Mouse (Mus musculus) spleen, adult 18-20 months (tissue): ENCODE data around the gene Bank1.

Experiments
- DNase-seq, 2 experiments: peaks; one replicate each; pipeline ENCODE4 v3.0.0; 2022; ENCODE audit warnings: mixed read lengths in 2 of 2

Gene Bank1

DNA sequence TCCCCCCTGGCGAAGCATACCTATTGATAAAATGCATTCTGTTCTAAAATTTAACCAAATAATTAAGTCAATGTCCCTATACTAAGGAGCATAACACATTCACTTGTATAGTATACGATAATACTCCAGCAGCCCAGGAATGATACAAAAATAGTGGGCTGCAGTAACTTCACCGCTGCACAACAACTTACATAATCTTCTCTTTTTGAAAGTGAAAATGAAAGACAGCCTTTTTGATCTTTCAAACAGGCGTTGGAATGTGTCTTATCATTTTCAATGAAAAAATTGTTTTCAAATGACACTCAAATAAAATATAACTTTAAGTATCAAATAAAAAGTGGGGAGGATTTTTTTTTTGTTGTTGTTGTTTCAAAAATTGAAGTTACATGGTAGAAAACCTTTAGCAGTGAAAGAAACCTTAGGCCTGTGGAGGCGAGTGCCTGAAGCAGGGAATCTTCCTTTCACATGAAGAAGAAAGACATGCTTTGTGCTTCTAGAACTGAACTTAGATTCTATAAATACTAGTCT lies 224.8 kb downstream of the Bank1 start:
- no peak for DNase-seq

DNA sequence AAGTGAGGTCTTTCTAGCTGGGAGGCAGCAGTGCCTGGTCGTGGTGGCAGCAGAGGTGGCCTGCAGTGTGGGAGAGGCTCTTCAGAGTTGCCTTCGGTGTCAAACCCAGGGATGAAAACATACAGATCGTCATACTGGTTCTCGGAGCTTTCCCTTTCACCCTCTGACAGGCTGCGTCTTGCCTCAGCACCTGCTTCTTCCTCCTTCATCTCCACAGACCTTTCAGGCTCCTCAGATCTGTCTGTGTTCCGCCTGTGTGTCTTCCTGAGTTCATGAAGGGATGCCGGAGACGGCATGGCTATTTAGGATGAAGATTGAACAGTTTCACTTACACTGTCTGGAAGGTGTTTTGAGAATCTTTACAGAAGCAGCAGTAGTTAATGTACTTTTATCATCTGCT lies 225.6 kb downstream of the Bank1 start:
- no peak for DNase-seq

DNA sequence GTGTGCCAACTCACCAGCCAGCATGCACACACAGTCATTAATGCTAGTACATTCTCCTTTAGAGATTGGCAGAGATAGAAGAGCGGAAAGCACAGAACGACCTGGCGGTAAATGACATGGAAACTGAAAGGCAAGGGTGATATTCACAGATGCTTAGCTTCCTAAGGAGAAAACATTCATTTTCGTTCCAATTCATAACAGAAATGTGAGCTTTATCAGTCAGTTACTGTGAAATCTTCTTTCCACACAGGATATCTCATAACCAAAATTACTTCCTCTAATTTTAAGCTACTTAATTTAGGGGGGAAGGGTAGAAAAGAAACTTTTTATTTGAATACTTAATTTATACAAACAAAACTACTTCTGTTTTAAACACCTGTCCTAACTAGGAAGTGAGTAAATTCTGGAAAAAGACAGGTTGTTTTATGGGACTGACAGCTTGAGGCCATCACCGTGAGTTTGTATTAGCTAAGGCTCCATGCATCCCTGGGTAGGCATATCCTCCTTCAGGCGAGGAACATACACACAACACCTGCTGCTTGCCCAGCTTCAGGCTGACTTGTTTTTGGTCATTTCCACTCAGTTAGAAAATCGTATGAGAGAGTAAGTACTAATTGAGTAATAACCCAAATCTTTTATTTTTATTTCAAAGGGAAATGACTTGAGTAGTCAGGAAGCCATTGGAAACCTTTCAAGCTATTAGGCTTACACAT lies 238.8 kb downstream of the Bank1 start:
- DNase-seq = no peak

DNA sequence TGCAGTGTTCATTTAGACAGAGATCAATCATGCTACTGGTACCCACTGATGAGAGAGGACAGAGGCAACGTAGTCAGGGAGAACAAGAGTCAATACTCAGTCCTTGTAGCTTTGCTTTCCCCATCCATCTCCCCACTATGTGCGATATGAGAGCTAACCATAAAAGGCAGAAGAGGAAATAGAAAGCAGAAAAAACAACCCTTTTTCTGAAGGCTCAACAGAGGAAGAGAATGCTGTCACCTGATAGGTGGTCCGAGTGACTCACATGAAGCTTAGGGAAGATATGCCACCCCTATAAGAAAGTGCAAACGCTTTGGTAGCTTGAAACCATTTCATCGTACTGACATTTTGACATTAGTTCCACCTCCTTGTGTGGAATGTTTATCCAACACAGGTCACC lies 239.4 kb downstream of the Bank1 start:
- no peak for DNase-seq

DNA sequence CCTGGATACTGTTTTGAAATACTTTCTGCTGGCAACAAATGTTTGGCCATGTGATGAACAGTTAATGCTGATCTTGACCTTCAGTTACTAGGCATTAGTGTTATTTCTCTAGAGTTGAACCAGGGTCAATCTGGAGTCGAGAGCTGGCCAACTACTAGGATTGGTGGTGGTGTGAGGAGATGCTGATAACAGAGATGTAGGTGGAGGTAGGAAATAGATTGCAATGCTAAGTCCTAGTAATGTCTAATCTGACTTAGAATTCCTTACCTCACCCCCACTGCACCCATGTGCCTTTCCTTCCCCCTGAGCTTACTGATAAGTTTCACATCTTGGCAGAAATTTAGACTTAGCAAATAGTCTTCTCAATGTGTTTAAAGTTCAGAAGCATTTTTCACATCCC lies 240.8 kb downstream of the Bank1 start:
- no peak for DNase-seq

DNA sequence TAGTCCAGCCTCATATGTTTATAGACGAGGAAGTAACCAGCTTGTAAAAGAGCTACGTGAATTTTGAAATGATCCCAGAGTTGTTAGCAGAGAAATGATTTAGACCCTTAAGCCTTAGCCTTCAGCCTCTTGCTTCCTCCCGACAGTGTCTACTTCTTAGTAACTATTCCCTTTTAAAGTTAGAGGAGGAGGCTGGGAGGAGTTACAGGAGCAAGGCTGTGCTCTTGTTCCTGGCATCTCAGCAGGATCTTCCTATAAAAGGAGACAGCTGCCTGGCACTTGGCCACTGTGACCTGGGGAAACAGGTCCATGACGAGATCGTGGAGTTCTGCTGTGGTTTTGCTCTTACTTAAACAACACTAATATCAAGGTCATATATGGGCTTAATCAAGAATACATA lies 241.8 kb downstream of the Bank1 start:
- no peak for DNase-seq

DNA sequence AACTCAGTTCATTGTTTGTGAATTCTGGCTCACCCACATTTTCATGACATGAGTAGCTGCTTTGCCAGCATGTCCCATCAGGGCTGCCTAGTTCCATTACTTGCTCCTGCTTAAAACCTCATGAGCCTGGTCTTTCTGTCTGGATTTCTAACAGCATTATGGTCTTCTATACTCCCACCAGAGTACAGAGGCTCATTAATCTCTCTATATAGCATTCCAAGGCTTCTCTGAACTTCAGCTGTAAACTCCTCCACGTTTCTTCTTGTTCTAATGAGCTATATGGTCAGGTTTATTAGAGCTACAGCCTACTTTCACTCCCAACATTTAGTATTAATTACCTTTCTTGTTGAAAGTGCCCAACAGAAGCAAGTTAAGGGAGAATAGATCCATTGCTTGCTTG lies 244.6 kb downstream of the Bank1 start:
- no peak for DNase-seq

DNA sequence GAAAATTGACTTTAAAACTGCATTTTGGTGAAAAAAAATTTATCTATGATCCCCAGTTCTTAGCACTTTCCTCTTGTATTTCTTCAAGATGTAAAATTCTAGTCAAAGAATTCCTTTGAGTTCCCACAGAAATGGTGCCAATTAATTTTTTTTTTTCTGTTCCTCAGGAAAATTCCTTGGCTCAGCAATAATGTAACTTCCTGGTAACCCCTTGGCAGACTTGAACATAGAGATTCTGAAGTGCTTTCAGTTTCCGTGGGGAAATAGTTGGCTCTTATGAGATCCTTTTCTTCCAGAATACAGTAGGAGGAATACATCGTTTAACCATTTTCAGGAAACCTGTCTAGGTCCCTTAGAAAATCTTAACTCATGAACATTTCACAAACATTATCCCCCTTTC lies 247.3 kb downstream of the Bank1 start:
- no peak for DNase-seq

DNA sequence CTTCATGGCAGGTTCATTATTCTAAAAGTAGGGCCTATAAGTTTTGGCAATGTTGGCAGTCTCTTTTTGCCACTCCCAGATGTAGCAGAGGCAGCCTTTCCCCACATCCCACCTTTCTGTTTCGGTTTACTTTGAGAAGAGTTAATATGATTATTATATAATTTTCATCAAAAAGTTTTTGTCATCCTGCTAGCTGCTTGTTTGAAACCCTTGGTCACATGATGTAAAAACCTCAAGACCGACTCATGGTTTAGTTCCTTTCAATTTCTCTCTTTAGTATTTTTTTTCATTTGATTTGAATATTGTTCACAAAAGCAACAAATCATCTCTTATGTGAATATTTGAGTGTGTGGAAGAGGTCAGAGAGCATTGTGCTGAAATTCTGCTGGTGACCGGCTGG lies 255.5 kb downstream of the Bank1 start:
- no peak for DNase-seq

DNA sequence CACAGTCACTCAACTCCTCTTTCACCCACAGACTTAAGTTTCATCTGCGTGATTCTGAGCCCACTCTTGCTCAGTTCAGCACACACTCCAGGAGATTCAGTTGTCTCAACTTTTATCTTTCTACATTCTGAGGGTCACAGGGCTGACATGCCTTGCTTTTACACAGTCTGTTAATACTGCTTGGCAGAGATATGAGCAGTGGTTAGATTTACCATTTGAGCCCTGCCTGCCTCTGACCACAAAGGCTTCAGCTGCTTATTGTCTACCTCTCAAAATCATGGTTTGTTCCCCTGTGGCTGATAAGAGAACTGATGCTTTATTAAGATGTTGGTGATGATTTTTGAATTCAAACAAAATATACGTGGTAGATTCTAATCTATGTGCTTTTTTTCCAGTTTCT lies 264.0 kb downstream of the Bank1 start:
- DNase-seq = no peak

DNA sequence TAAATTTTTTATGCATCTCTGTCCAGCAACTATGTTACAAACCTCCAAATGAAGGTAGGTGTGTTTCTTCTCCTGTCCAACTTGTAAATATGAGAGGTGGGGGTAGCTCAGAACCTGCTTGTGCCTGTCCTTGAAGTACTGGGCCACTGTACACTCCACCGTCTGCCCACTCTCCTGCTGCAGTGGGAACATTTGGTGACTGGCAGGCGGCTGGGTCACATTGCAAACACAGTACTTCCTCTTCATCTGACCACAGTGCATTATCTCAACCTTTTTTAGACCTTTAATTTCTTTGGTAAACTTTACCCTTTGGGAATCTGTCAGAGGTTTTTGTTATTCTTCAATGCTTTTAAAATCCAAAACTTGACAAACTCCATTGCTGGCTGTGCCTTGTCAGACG lies 275.2 kb downstream of the Bank1 start:
- no peak for DNase-seq

DNA sequence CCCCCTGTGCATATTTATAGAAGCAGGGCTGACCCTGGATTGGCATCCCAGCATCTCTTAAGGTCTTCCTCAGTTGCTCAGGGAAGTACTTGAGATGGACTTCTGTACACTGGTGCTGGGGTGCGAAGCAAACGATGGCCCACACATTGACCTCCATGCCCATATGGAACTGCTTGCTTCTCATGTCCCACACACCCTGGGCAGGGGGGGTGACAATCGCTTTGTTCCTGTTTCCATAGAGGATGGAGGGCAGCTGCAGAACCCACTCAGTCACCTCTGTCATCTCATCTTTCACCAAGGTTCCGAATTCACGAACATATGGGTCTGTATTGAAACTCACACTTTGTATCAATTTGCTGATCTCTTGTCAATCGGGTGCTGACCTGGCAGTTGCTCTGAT lies 275.7 kb downstream of the Bank1 start:
- DNase-seq = no peak

DNA sequence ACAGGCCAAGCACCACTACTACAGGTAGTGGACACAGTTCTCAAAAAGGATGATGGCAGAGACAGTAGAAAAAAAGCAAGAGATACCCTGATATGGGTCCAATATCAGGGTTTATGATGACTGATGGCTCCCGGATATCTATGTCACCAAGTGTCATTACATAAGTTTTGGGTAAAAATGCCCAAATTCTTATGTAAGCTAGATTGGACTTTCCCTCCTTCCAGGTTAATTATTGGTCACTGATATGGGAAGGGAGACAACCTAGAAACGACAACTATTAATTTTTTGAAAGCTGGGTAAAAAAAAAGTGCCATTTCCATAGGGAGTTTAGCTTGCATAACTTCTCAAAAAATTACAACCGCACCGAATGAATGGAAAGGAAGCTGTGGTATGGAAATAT lies 277.8 kb downstream of the Bank1 start:
- no peak for DNase-seq

DNA sequence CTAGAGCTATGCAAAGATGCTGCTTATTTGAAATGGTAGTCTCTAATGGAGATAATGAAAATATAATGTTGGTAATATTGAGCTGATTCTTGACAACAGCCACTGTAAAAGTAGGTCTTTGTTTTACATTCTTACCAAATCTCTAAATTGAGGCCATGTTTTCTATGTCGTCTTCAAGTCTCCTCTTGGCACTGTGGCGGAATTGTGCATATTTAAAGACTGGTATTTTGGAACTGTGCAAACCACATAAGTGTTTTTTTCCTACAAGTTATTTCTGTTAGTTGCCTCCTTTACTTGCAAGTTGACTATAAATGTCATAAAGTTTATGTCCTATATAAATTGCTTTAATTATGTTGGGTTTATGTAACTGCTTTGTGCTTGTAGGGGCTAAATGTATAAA lies 280.5 kb downstream of the Bank1 start:
- DNase-seq = no peak

DNA sequence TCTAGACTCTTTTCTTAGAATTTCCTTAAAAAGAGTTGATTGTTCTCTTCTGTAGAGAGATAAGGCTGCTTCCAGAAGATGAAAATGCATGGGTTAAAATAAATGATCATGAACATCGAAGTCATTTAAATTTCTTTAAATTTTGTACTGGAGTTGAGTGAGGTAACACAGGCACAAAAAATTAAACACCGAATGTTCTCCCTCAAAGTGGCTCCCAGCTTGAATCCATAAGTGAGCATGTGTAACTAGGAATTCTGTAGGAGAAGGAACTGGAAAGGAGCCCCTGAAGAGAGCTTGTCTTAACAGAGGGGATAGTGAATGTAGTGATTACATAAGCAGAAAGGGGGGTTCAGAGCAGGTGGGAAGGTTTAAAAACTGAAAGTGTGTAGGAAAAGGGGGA lies 285.8 kb downstream of the Bank1 start:
- DNase-seq = no peak

DNA sequence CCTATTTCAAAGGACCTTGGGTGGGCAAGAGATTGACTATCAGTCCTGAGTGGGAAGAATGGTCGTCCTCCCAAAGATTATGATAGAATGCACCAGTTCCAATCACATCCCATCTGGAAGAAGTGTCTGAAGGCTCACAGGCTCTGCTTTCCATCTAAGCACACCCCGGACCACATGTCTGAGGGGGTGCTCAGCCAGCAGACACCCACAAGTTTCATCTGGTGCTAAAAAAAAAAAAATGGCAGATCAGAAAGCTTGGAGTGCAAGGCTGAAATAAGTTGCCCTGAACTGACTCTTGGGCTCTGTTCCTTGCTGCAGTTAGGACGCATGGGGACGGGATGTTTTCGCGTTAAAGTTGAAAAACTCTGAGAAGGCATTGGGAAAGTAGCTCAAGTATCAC lies 286.4 kb downstream of the Bank1 start:
- DNase-seq = no peak

DNA sequence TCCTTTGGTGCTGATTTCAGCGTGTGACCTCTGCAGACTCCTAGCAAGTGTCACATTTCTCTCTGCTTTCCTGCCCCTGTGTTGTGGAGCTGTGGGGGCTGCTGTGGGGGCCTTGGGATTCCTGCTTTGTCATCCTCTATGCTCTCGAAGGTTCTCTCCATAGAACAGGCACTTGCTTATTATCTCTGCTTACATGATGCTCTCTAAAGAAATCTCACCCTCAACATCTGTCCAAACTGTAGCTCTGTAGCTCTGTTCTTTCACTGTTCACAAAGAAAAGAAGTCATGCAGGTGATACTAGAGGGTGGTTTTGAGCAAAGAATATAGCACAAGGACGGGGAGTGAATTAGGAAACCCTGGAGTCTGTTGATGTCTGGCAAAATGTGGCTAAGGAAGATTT lies 288.6 kb downstream of the Bank1 start:
- DNase-seq = no peak

DNA sequence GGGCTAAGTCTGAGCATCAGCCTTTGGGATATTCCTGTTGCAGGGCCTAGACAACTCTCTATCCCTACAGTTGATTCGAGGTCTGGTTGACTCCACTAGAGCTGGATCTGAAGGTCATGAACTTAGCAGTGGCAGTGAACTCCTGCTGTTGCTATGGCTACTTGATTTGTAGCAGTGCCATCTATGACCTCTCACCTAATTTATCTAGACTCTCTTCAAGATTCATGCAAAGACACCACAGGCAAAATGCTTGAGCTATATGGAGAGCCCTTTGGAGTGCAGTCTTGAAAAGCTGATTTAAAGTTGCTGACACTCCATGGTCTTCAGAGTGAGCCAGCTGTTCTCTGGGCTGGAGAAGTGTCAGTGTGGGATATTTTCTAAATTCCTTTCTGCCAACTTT lies 290.1 kb downstream of the Bank1 start:
- no peak for DNase-seq

DNA sequence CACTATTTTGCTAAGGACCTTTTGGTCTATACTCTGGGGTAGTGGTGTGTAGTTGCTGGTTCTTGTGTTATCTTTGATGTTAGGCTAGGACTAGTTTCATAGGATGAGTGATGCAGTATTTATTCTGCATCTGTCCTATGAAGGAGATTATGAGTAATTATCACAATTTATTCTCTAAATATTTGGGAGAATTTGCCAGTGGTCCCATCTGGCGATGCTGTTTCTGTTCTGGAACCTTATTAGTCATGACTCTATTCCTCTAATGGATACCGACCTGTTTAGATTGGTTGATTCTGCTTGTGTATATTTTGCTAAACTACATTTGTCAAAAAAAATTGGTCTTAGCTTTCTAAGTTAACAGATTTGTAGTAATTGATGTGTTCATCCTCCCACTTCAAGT lies 301.0 kb downstream of the Bank1 start:
- no peak for DNase-seq

DNA sequence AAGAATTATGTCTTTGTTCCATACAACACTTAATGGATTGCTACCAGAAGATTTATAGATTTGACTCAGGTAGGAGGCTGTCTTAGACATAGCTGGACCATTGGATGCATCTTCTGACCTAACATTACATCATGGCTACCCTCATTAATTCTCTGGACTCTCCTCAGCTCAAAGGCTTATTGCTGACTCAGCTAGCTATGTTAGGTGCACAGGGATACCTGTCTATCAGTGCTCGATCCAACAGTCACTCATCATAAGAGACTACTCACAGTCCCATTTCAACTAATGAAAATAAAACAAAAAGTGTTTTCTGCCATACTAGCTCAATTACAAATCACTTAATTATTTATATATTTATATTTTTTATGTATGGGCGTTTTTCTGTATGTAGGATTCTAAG lies 308.3 kb downstream of the Bank1 start:
- DNase-seq = no peak

DNA sequence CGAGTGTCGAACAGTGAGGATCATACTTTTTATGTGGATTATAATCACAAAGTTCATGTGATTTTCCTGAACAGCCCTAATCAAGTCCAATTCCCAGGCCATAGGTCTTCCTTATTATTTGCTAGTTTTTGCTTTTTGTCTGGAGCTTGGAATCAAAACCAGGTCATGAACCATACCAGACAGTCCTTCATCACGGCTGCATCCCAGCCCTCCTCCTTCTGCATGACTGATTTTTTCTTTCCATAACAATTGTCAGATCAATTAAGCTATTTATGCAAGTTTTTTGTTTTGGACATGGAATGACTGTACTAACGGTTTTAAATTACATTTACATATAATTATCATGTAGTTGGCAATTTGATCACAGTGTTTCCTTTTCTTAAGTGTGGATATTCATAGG lies 315.2 kb downstream of the Bank1 start:
- no peak for DNase-seq

DNA sequence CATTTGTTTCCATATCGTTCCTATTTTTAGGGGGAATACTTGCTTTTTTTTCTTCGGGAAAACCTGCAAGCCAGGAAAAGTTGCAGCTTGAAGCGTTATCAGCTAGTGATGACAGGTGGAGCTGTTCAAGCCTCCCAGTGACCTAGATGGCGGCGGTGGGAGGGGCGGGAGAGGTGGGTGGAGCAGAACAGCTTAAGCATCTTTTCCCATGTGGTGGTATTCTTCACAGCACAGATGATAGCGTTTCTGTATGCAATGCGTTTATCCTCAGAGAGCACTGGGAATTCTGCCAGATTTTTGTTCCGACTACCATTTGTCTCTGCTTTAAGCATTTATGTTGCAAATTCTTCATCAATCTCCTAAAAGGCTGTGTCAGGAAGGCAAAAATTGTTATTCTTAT lies 318.0 kb downstream of the Bank1 start:
- no peak for DNase-seq

DNA sequence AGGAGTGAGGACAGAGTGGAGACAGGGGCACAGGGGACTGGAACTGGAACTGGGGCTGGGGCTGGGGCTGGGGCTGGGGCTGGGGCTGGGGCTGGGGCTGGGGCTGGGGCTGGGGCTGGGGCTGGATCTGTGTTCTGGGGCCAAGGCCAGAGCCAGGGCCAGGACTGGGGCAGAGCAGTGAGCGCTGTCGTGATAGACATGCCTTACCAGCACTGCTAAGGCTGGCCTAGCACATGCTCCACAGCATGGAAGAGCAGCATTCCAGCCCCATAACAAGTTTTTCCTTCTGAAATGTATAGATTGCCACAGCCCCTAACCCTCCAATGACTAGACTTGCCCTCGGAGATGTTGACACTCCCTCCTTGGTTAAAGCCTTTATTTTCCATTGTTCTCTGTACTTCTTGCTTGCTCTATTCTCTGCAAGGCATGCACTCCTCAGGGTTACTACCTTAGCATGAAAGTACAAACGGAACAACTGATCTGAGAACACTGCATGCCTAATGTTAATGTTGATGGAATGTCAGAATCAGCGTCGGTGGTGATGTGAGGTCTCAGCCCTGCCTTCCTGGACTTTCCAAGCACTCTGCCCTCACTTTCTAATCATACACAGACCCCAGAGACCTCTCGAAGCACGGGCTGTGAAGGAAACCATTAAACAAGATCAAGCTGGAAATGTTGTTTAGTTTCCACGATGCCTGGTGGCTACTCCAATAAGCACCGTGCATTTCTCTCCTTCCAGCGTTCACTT lies 318.6 kb downstream of the Bank1 start:
- DNase-seq = no peak
